In the genomic region with DNA sequence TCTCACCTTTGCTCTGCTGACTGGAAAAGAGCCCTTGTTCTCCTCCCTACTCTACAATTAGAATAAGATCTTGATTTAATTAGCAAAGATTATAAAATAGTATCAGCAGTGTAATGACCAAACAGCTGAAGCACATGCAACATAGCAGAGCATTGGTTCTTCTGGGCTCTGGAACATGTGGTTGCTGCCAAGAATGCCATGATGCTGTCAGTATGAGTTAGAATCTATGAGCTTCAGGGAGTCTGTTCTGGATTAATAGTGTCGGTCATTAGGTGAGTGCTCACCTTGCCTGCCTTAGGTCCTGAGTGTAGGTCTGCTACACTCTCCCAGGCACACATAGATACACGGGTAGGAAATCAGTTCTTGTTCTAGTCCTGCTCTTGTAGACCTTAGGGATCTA, we compare ENCODE assay signal across 12 mouse cellular contexts.
"Had no signal": no experiment of that assay in that cellular context is flagged by ENCODE, and none has a peak within 500 bp of the region (broad histone marks: within the 10 kb centered on the region; RNA-seq: fewer than 3 reads in every experiment).

No protein-coding gene starts in this region.

- ATAC-seq: lung, postnatal 0 days; midbrain, embryonic 13.5 days had no signal

- H3K9me3 ChIP-seq: limb, embryonic 12.5 days; liver, embryonic 15.5 days; midbrain, embryonic 13.5 days; neural tube, embryonic 15.5 days had no signal

- H3K4me1 ChIP-seq: limb, embryonic 12.5 days had no signal

- H3K4me2 ChIP-seq: limb, embryonic 12.5 days; liver, embryonic 15.5 days; midbrain, embryonic 13.5 days; neural tube, embryonic 15.5 days had no signal

- H3K4me3 ChIP-seq: limb, embryonic 12.5 days; liver, embryonic 15.5 days; midbrain, embryonic 13.5 days; myocyte; neural tube, embryonic 15.5 days had no signal

- H3K36me3 ChIP-seq: neural tube, embryonic 15.5 days had no signal

- H3K27me3 ChIP-seq: limb, embryonic 12.5 days; liver, embryonic 15.5 days; midbrain, embryonic 13.5 days; neural tube, embryonic 15.5 days had no signal

- DNase-seq: kidney, postnatal 25 days; liver; lung, adult 2 months; lung, postnatal 36 days; right cerebral cortex, adult 18-20 months; right cerebral cortex, postnatal 25 days had no signal

- H3K27ac ChIP-seq: limb, embryonic 12.5 days; liver, embryonic 15.5 days; midbrain, embryonic 13.5 days; neural tube, embryonic 15.5 days had no signal

- H3K9ac ChIP-seq: limb, embryonic 12.5 days; liver, embryonic 15.5 days; midbrain, embryonic 13.5 days; neural tube, embryonic 15.5 days had no signal
